Mouse (Mus musculus): ENCODE results near the gene Thra. TPM values are rescaled to one million over a fixed set of nuclear protein-coding genes. Genes with fewer than 3 reads are reported as not detected.
A peak's percentile ranks its signal among the peaks of the same experiment; 100 is the strongest.

The Thra gene
- polyA plus RNA-seq, 1 experiment, result 495 TPM

GRCm38 (mm10) chr11:98754621-98755181, 14.3 kb downstream of the Thra start:
- TF ChIP-seq CTCF (IDR thresholded peaks at IDR 0.05; ENCODE audit: insufficient read depth, low read depth, low read length), result peak; percentile 95
- TF ChIP-seq POLR2A (IDR thresholded peaks at IDR 0.05; ENCODE audit: insufficient read depth, low read depth, low read length), result no peak
- H3K4me1 ChIP-seq (ENCODE audit: control insufficient read depth, insufficient read depth, low read length), result peaks cover 45% of the 10 kb centered on the region
- H3K27ac ChIP-seq (ENCODE audit: insufficient read depth, low read depth, low read length), result peak overlapping the region; percentile 76
- WGBS, result 17% methylated on average over 7 of the region's 7 CpGs
- no peak overlapping the region for H3K4me3 ChIP-seq (ENCODE audit: insufficient read depth, low read depth, low read length)

- Histone ChIP-seq H3K4me3 (ENCODE audit: insufficient read depth, low read depth, low read length) (no peak overlapping the region), H3K27ac (ENCODE audit: insufficient read depth, low read depth, low read length) (no peak overlapping the region), H3K4me1 (ENCODE audit: control insufficient read depth, insufficient read depth, low read length) (peaks cover 33% of the 10 kb centered on the region)
- 92% methylated on average over 6 of the region's 6 CpGs for WGBS
- no peak for TF ChIP-seq POLR2A (IDR thresholded peaks at IDR 0.05; ENCODE audit: insufficient read depth, low read depth, low read length)
- TF ChIP-seq CTCF (IDR thresholded peaks at IDR 0.05; ENCODE audit: insufficient read depth, low read depth, low read length), result no peak
Observed at GRCm38 (mm10) chr11:98755726-98756380, 15.4 kb downstream of the Thra start.

GRCm38 (mm10) chr11:98756711-98757110, 16.3 kb downstream of the Thra start:
- WGBS, result 81% methylated on average over 12 of the region's 12 CpGs
- Histone ChIP-seq H3K4me1 (ENCODE audit: control insufficient read depth, insufficient read depth, low read length) (peaks cover 26% of the 10 kb centered on the region), H3K27ac (ENCODE audit: insufficient read depth, low read depth, low read length) (no peak overlapping the region), H3K4me3 (ENCODE audit: insufficient read depth, low read depth, low read length) (no peak overlapping the region)
- TF ChIP-seq POLR2A (IDR thresholded peaks at IDR 0.05; ENCODE audit: insufficient read depth, low read depth, low read length), result no peak
- TF ChIP-seq CTCF (IDR thresholded peaks at IDR 0.05; ENCODE audit: insufficient read depth, low read depth, low read length), result no peak

- WGBS, result 84% methylated on average over 4 of the region's 4 CpGs
- TF ChIP-seq POLR2A (IDR thresholded peaks at IDR 0.05; ENCODE audit: insufficient read depth, low read depth, low read length) (no peak), CTCF (IDR thresholded peaks at IDR 0.05; ENCODE audit: insufficient read depth, low read depth, low read length) (no peak)
Observed at GRCm38 (mm10) chr11:98761939-98762338, 21.5 kb downstream of the Thra start.

GRCm38 (mm10) chr11:98762756-98763501, 22.5 kb downstream of the Thra start:
- WGBS, result 52% methylated on average over 17 of the region's 17 CpGs
- TF ChIP-seq POLR2A (IDR thresholded peaks at IDR 0.05; ENCODE audit: insufficient read depth, low read depth, low read length), result no peak
- TF ChIP-seq CTCF (IDR thresholded peaks at IDR 0.05; ENCODE audit: insufficient read depth, low read depth, low read length), result peak; percentile 63; the same call in 1 of the 2 replicates
- H3K4me3 ChIP-seq (ENCODE audit: insufficient read depth, low read depth, low read length), result no peak overlapping the region
- H3K27ac ChIP-seq (ENCODE audit: insufficient read depth, low read depth, low read length), result no peak overlapping the region
- peaks cover 39% of the 10 kb centered on the region for H3K4me1 ChIP-seq (ENCODE audit: control insufficient read depth, insufficient read depth, low read length)

More at GRCm38 (mm10) chr11:98761939-98762338, 21.5 kb downstream of the Thra start:
- Histone ChIP-seq H3K4me3 (ENCODE audit: insufficient read depth, low read depth, low read length) (no peak overlapping the region), H3K4me1 (ENCODE audit: control insufficient read depth, insufficient read depth, low read length) (peaks cover 33% of the 10 kb centered on the region), H3K27ac (ENCODE audit: insufficient read depth, low read depth, low read length) (no peak overlapping the region)

GRCm38 (mm10) chr11:98763502-98763861, 23.0 kb downstream of the Thra start:
- TF ChIP-seq POLR2A (IDR thresholded peaks at IDR 0.05; ENCODE audit: insufficient read depth, low read depth, low read length) (no peak), CTCF (IDR thresholded peaks at IDR 0.05; ENCODE audit: insufficient read depth, low read depth, low read length) (no peak)
- no peak overlapping the region for H3K4me3 ChIP-seq (ENCODE audit: insufficient read depth, low read depth, low read length)
- peaks cover 44% of the 10 kb centered on the region for H3K4me1 ChIP-seq (ENCODE audit: control insufficient read depth, insufficient read depth, low read length)
- whole genome bisulfite sequencing, result 82% methylated on average over 8 of the region's 8 CpGs
- no peak overlapping the region for H3K27ac ChIP-seq (ENCODE audit: insufficient read depth, low read depth, low read length)

GRCm38 (mm10) chr11:98764091-98764490, 23.7 kb downstream of the Thra start:
- Histone ChIP-seq H3K27ac (ENCODE audit: insufficient read depth, low read depth, low read length) (no peak overlapping the region), H3K4me3 (ENCODE audit: insufficient read depth, low read depth, low read length) (no peak overlapping the region), H3K4me1 (ENCODE audit: control insufficient read depth, insufficient read depth, low read length) (peaks cover 50% of the 10 kb centered on the region)
- 85% methylated on average over 18 of the region's 18 CpGs for WGBS
- TF ChIP-seq CTCF (IDR thresholded peaks at IDR 0.05; ENCODE audit: insufficient read depth, low read depth, low read length) (no peak), POLR2A (IDR thresholded peaks at IDR 0.05; ENCODE audit: insufficient read depth, low read depth, low read length) (no peak)

- Histone ChIP-seq H3K4me3 (ENCODE audit: insufficient read depth, low read depth, low read length) (no peak overlapping the region), H3K27ac (ENCODE audit: insufficient read depth, low read depth, low read length) (no peak overlapping the region), H3K4me1 (ENCODE audit: control insufficient read depth, insufficient read depth, low read length) (peaks cover 56% of the 10 kb centered on the region)
- TF ChIP-seq POLR2A (IDR thresholded peaks at IDR 0.05; ENCODE audit: insufficient read depth, low read depth, low read length), result no peak
- no peak for TF ChIP-seq CTCF (IDR thresholded peaks at IDR 0.05; ENCODE audit: insufficient read depth, low read depth, low read length)
Observed at GRCm38 (mm10) chr11:98764746-98765145, 24.3 kb downstream of the Thra start.

All from olfactory bulb, adult 2 months (tissue).